Mouse (Mus musculus) myocyte (in vitro differentiated cells): Measurements from ENCODE around the gene Pim1.

Experiments
- MYOD1 ChIP-seq, 3 experiments: IDR thresholded peaks; one replicate each; pipeline ENCODE4 v1.6.1; 2011; ENCODE audit warnings: control low read depth in 2 of 3, low read depth in 2 of 3, mild to moderate bottlenecking in 2 of 3, moderate library complexity in 1 of 3; ENCODE audit not compliant: insufficient read length in 2 of 3, control insufficient read depth in 1 of 3
- POLR2A ChIP-seq: IDR thresholded peaks from one replicate; pipeline ENCODE4 v1.6.1; 2011; ENCODE audit warnings: low read depth, mild to moderate bottlenecking, control low read depth, moderate library complexity; ENCODE audit not compliant: insufficient read length

DNA sequence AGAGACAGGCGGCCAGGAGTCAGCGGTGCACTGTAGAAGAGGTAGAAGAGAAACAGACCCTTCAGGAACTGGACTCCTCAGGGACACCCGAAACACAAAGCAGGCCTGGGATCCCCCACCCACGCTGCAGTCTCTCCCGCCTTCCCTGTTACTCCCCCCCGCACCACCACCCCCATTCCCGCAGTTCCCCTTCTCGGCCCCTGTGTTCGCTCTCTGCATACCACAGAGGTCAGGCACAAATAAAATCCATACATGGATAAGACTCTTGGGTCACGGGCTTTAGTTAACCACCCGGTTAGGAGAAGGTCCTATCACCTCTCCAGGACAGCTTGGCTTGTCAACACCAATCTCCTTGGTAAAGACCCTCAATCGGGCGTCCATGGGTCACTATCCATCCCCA lies 26.9 kb upstream of the Pim1 start:
- TF ChIP-seq MYOD1 (IDR thresholded peaks at IDR 0.05; ENCODE audit: control insufficient read depth in 1 of 3, insufficient read length in 2 of 3, low read depth in 2 of 3): no peak
- no peak for TF ChIP-seq POLR2A
